ENCODE assay signal across 1 mouse cellular context in genomic region chr17:50318810-50319209, GRCm38 (mm10).
A peak's percentile ranks its signal among the peaks of the same experiment; 100 is the strongest.
TF ChIP-seq lines count a peak whose summit lies in the region.

No protein-coding gene starts in this region.

TF ChIP-seq in MEL, 35 proteins besides CTCF, POLR2A, EP300 and RAD21 (continued from another document):
- 0 out of 2 replicates have a peak, but pooled peaks have one; percentile 43 for TF ChIP-seq MYC (IDR thresholded peaks at IDR 0.05; ENCODE audit: low read depth, low read length)
- peak; percentile 36; the same call in 1 of the 2 replicates for TF ChIP-seq ZNF384 (IDR thresholded peaks at IDR 0.05; ENCODE audit: low read depth, low read length)
- TF ChIP-seq POLR2AphosphoS2 (IDR thresholded peaks at IDR 0.05; ENCODE audit: low read length): no peak
- peak; percentile 35; the same call in 1 of the 2 replicates for TF ChIP-seq MAFK (IDR thresholded peaks at IDR 0.05; ENCODE audit: borderline replicate concordance, low read depth, low read length)
- no peak for TF ChIP-seq USF1 (IDR thresholded peaks at IDR 0.05; ENCODE audit: low read depth, low read length)
- TF ChIP-seq ZMIZ1 (IDR thresholded peaks at IDR 0.05; ENCODE audit: low read depth, low read length): no peak
- TF ChIP-seq RCOR1 (IDR thresholded peaks at IDR 0.05; ENCODE audit: low read depth, low read length): peak; percentile 51
- 0 out of 2 replicates have a peak, but pooled peaks have one; percentile 28 for TF ChIP-seq BHLHE40 (IDR thresholded peaks at IDR 0.05; ENCODE audit: borderline replicate concordance, low read depth, low read length)
- peak; percentile 94 for TF ChIP-seq GATA1 (IDR thresholded peaks at IDR 0.05; ENCODE audit: low read depth, low read length)
- no peak for TF ChIP-seq CHD2 (IDR thresholded peaks at IDR 0.05; ENCODE audit: low read length)
- TF ChIP-seq E2F4 (IDR thresholded peaks at IDR 0.05; ENCODE audit: borderline replicate concordance, low read depth, low read length): no peak
- TF ChIP-seq KAT2A (conservative IDR thresholded peaks at IDR 0.05; ENCODE audit: low read depth, low read length): no peak
- TF ChIP-seq SMC3 (IDR thresholded peaks at IDR 0.05; ENCODE audit: low read depth, low read length): no peak
- TF ChIP-seq TAL1 (IDR thresholded peaks at IDR 0.05; ENCODE audit: low read length): peak; percentile 34
- no peak for TF ChIP-seq MAZ (IDR thresholded peaks at IDR 0.05; ENCODE audit: low read depth, low read length)
- TF ChIP-seq ETS1 (IDR thresholded peaks at IDR 0.05; ENCODE audit: low read depth, low read length): peak; percentile 80
- TF ChIP-seq UBTF (IDR thresholded peaks at IDR 0.05; ENCODE audit: borderline replicate concordance, insufficient read depth, low read depth, low read length): no peak
- TF ChIP-seq POLR2AphosphoS5 (IDR thresholded peaks at IDR 0.05; ENCODE audit: borderline replicate concordance, low read depth, low read length): no peak
TF ChIP-seq in MEL: peak in this region for 12.
